Mouse (Mus musculus) liver, embryonic 12.5 days (tissue): Measurements from ENCODE around the gene Nme8. TPM values are rescaled to one million over a fixed set of nuclear protein-coding genes. Genes with fewer than 3 reads are reported as not detected.
A peak's percentile ranks its signal among the peaks of the same experiment; 100 is the strongest.

Experiments
- ATAC-seq: fragments of 200-750 bp; cut with Nextera tagmentation; 2 replicates; pipeline ENCODE4 v1.8.0; 2017; ENCODE audit warnings: moderate number of reproducible peaks, mild to moderate bottlenecking, moderate library complexity
- H3K27ac ChIP-seq: fragments of 300-500 bp; sonication (generic); 2 replicates; pipeline ENCODE4 v1.5.1; 2016; ENCODE audit warnings: mild to moderate bottlenecking
- H3K27me3 ChIP-seq: fragments of 300-500 bp; sonication (generic); replicated peaks from 2 replicates; pipeline ENCODE4 v1.6.1; 2016; ENCODE audit warnings: mild to moderate bottlenecking, moderate library complexity
- H3K36me3 ChIP-seq: fragments of 300-500 bp; sonication (generic); 2 replicates; pipeline ENCODE4 v1.6.1; 2016; ENCODE audit warnings: mild to moderate bottlenecking, moderate library complexity
- H3K4me1 ChIP-seq: fragments of 300-500 bp; sonication (generic); 2 replicates; pipeline ENCODE4 v1.6.1; 2016
- H3K4me2 ChIP-seq: fragments of 300-500 bp; sonication (generic); 2 replicates; pipeline ENCODE4 v1.6.1; 2016; ENCODE audit warnings: mild to moderate bottlenecking, moderate library complexity
- H3K4me3 ChIP-seq: fragments of 300-500 bp; sonication (generic); 2 replicates; pipeline ENCODE4 v1.5.1; 2016; ENCODE audit warnings: mild to moderate bottlenecking, moderate library complexity
- H3K9ac ChIP-seq: fragments of 300-500 bp; sonication (generic); 2 replicates; pipeline ENCODE4 v1.6.1; 2016; ENCODE audit warnings: mild to moderate bottlenecking, moderate library complexity
- H3K9me3 ChIP-seq: fragments of 300-500 bp; sonication (generic); replicated peaks from 2 replicates; pipeline ENCODE4 v1.6.1; 2016; ENCODE audit warnings: mild to moderate bottlenecking, moderate library complexity
- WGBS: fragments of 180-500 bp; shearing (Covaris S2); methylation state at CpG from one replicate; pipeline ENCODE4 v1.1.7; 2016; ENCODE audit not compliant: insufficient replicate concordance; 5-methylcytosine and 5-hydroxymethylcytosine counted together
- polyA plus RNA-seq: library from polyadenylated mRNA; unstranded; fragments of >200 nt; fragmentation: Nextera tagmentation; extraction: Ambion mirVana; gene quantifications from 2 replicates; pipeline ENCODE4 v1.2.1, GENCODE M21; 2016

Gene Nme8
- polyA plus RNA-seq, 1 experiment from 2014 or later: not detected

DNA sequence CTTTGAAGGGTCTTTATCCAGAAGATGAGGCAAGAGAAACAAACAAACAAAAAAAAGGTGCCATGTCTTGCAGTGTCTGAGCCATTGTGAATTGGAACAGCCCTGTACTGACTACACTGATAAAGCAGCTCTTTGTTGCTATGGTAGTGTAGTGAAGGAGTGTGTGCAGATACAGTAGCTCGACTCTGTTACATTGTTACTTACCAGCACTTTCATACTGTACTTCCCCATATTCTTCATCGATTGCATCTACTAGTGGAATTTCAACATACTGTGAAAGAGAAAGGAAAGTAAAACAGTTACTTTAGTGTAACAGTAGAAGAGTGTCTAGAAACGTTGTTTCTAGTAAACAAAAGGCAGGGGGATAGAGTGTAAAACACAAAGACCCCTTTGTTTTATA is 7.6 kb downstream of the Nme8 start:
- no peak overlapping the region for H3K27ac ChIP-seq
- 44% methylated on average over 3 of the region's 3 CpGs for WGBS
- H3K9me3 ChIP-seq: no peaks in the 10 kb centered on the region
- H3K4me2 ChIP-seq: no peak overlapping the region
- no peaks in the 10 kb centered on the region for H3K4me1 ChIP-seq
- H3K4me3 ChIP-seq: no peak overlapping the region
- ATAC-seq: no peak
- H3K27me3 ChIP-seq: no peaks in the 10 kb centered on the region
- no peak overlapping the region for H3K9ac ChIP-seq
- H3K36me3 ChIP-seq: no peaks in the 10 kb centered on the region

DNA sequence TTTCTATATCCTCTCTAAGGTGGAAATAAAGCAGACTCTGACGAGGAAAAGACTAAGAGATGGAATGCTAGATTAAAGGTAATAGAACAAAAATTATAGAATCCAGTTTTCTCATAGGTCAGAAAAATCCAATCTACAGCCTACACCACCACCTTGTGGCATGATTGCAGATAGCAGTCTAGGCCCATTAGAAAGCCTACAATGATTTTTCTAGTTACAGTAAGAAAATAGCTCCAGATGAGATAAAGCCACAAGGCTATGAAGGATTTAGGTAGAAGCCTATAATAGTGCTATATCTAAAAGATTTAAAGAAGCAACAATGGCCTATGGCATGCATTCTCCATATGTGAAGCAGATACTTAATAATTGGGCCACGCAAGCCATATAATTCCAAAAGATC is 13.6 kb downstream of the Nme8 start:
- Histone ChIP-seq H3K27ac (no peak overlapping the region), H3K4me1 (no peaks in the 10 kb centered on the region), H3K9me3 (no peaks in the 10 kb centered on the region), H3K27me3 (no peaks in the 10 kb centered on the region), H3K4me2 (no peak overlapping the region), H3K36me3 (no peaks in the 10 kb centered on the region), H3K4me3 (no peak overlapping the region), H3K9ac (no peak overlapping the region)
- no peak for ATAC-seq
- 54% methylated on average over 2 of the region's 2 CpGs for WGBS

DNA sequence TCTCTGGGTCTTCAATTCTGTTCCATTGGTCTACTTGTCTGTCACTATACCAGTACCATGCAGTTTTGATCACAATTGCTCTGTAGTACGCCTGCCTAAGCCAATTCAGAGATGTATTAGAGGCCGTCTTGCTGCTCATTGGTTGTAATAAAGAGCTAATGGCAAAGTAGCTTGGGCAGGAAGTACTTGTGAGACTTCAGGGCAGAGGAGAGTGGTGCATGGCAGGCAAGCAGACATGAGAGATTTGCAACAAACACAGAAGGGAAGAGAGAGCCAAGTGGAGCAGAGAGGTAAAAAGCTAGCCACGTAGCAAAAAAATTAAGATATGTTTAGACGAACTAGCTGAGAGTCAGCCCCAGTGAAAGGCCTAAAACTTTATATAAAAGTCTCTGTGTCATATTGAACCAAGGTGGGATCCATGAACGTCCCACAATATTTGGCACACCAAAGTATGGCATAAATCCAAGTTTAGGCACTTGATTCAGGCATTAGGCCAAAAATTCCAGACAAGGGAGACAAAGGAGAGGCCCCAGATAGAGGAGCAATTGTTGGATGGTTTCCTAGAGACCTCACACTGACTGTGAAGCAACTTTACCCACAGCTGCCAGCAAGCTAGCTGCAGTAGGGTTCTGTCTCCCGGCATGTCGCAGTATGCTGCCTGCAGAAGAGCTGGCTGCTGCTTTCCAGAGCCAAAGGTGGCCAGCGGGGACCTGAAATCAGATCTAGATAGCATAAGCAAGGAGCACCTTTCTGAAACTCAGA is 14.5 kb downstream of the Nme8 start:
- no peak overlapping the region for H3K4me2 ChIP-seq
- no peak overlapping the region for H3K4me3 ChIP-seq
- H3K4me1 ChIP-seq: no peaks in the 10 kb centered on the region
- H3K27ac ChIP-seq: no peak overlapping the region
- H3K9ac ChIP-seq: no peak overlapping the region
- H3K27me3 ChIP-seq: no peaks in the 10 kb centered on the region
- H3K36me3 ChIP-seq: no peaks in the 10 kb centered on the region
- no peaks in the 10 kb centered on the region for H3K9me3 ChIP-seq
- no peak for ATAC-seq
- 69% methylated on average over 8 of the region's 8 CpGs for WGBS

DNA sequence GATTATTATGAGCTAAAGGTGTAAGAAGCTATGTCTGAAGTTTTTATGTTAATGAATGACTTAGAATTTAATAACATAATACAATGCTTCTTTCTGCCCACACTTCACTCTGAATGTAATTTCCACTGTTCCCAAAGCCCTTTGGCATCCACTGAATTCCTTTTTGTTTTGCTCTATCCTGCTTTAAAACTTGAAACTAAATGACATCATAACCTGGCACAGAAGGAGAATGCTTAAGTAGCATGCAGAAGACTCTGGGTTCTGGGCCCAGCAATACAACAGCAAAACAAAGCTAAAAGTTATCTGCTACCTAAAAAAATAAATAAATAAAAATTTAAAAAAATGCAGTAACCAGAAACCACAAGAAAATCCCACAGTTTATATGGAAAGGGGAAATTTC is 23.0 kb downstream of the Nme8 start:
- H3K4me1 ChIP-seq: no peaks in the 10 kb centered on the region
- no peak overlapping the region for H3K27ac ChIP-seq
- H3K9ac ChIP-seq: no peak overlapping the region
- H3K9me3 ChIP-seq: no peaks in the 10 kb centered on the region
- no peak for ATAC-seq
- no peak overlapping the region for H3K4me3 ChIP-seq
- H3K27me3 ChIP-seq: no peaks in the 10 kb centered on the region
- no peak overlapping the region for H3K4me2 ChIP-seq
- no peaks in the 10 kb centered on the region for H3K36me3 ChIP-seq

- no peaks in the 10 kb centered on the region for H3K27me3 ChIP-seq
- H3K27ac ChIP-seq: no peak overlapping the region
- H3K4me2 ChIP-seq: no peak overlapping the region
- H3K9me3 ChIP-seq: no peaks in the 10 kb centered on the region
- no peak overlapping the region for H3K9ac ChIP-seq
- H3K4me1 ChIP-seq: no peaks in the 10 kb centered on the region
- H3K4me3 ChIP-seq: no peak overlapping the region
- ATAC-seq: no peak
- no peaks in the 10 kb centered on the region for H3K36me3 ChIP-seq
- WGBS: 83% methylated on average over 3 of the region's 3 CpGs
Observed at GRCm38 (mm10) chr13:19674025-19674424, 23.6 kb downstream of the Nme8 start.

DNA sequence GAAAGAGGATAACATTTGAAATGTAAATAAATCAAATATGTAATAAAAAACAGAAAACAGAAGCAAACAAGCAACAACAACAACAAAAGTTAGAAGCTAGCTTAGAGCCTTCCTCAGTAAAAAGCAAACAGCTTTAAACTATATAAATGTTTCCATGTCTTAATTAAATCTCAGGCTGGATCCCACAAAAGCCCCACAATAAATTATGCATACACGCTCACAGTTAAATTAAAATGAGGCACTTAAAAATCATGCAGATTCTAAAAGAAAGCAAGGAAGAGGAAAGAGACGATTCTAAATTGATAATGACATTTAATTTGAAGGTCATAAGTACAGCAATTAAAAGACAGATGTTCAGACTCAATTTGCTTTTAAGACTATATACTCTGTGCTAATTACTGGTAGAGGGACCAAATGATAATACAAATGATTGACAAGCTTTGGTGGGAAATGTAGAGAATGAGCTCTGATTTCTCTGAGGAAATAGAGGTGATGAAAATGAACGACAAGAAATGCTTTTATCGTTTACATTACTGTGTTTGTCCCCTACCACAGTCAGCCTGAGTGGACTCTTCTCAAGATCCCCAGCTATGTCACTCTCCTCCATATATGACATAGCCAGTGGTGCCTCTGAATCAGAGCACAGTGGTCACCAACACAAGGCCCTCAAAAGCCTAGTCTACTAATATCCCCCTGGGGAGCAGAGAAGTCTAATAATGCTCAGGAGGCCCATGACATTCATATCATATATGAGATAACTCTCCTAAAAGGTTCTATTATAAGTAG is 29.0 kb downstream of the Nme8 start:
- H3K36me3 ChIP-seq: no peaks in the 10 kb centered on the region
- WGBS: 69% methylated on average over 4 of the region's 4 CpGs
- no peaks in the 10 kb centered on the region for H3K9me3 ChIP-seq
- H3K4me3 ChIP-seq: no peak overlapping the region
- no peak for ATAC-seq
- H3K4me2 ChIP-seq: no peak overlapping the region
- H3K4me1 ChIP-seq: no peaks in the 10 kb centered on the region
- H3K9ac ChIP-seq: no peak overlapping the region
- no peaks in the 10 kb centered on the region for H3K27me3 ChIP-seq
- H3K27ac ChIP-seq: no peak overlapping the region

DNA sequence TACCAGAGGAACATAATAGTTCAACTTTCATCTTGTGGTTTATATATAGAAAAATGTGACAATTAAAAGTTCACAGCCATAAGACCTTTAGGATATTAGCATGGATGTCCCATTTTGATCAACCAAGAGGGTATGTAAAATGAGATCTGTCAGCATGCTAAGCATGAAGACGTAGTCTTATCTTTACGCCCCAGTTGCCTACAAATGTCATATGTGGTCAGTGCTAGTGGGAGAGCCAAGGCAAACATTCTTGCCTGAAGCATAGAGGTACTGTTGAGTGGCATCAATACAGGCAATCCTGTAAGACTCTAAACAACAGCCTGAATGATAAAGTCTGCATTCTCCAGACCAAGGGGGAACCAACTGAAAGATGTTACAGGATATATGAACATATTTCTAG is 45.2 kb downstream of the Nme8 start:
- Histone ChIP-seq H3K9ac (no peak overlapping the region), H3K4me2 (no peak overlapping the region), H3K27ac (0 out of 2 replicates have a peak overlapping the region, but pooled peaks have one; percentile 20), H3K36me3 (no peaks in the 10 kb centered on the region), H3K27me3 (no peaks in the 10 kb centered on the region), H3K9me3 (no peaks in the 10 kb centered on the region), H3K4me3 (no peak overlapping the region), H3K4me1 (peaks cover 31% of the 10 kb centered on the region)
- ATAC-seq: peak; percentile 70
- 48% methylated on average over 2 of the region's 2 CpGs for WGBS

- H3K27ac ChIP-seq: no peak overlapping the region
- no peaks in the 10 kb centered on the region for H3K27me3 ChIP-seq
- no peaks in the 10 kb centered on the region for H3K36me3 ChIP-seq
- H3K9ac ChIP-seq: no peak overlapping the region
- peak; percentile 98 for ATAC-seq
- WGBS: 27% methylated on average over 2 of the region's 2 CpGs
- peaks cover 31% of the 10 kb centered on the region for H3K4me1 ChIP-seq
- H3K9me3 ChIP-seq: no peaks in the 10 kb centered on the region
- peak overlapping the region; percentile 32 for H3K4me2 ChIP-seq
- no peak overlapping the region for H3K4me3 ChIP-seq
Observed at GRCm38 (mm10) chr13:19649824-19650223, 47.8 kb downstream of the Nme8 start.

- WGBS: 63% methylated on average over 2 of the region's 2 CpGs
- no peak overlapping the region for H3K9ac ChIP-seq
- no peaks in the 10 kb centered on the region for H3K36me3 ChIP-seq
- no peak for ATAC-seq
- H3K27me3 ChIP-seq: peaks cover 13% of the 10 kb centered on the region; the same call in 1 of the 2 replicates
- no peak overlapping the region for H3K27ac ChIP-seq
- H3K9me3 ChIP-seq: no peaks in the 10 kb centered on the region
- H3K4me3 ChIP-seq: no peak overlapping the region
- no peak overlapping the region for H3K4me2 ChIP-seq
- H3K4me1 ChIP-seq: peaks cover 7% of the 10 kb centered on the region
Observed at GRCm38 (mm10) chr13:19644225-19644624, 53.4 kb downstream of the Nme8 start.

DNA sequence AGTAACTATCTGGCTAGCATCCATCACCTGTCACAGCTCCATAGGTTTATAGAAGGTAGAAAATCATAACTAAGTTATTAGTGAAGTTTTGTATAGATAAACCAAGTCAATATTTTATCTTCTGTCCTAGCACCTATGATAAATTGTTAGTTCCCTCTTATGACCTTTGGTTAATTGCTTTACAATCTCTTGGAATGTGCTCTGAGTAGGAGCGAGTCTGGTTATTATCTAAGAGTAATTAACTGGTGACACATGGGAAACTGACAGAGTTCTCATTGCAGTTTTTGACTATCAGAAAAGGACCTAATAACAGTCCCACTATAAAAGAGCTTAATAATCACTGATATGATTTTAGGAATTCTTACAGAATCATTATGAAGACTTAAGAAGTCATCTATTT is 54.1 kb downstream of the Nme8 start:
- no peak overlapping the region for H3K27ac ChIP-seq
- H3K9ac ChIP-seq: no peak overlapping the region
- H3K36me3 ChIP-seq: no peaks in the 10 kb centered on the region
- no peak overlapping the region for H3K4me2 ChIP-seq
- no peaks in the 10 kb centered on the region for H3K9me3 ChIP-seq
- no peak overlapping the region for H3K4me3 ChIP-seq
- peaks cover 13% of the 10 kb centered on the region; the same call in 1 of the 2 replicates for H3K27me3 ChIP-seq
- 62% methylated on average over 1 of the region's 1 CpGs for WGBS
- no peak for ATAC-seq
- H3K4me1 ChIP-seq: peaks cover under 1% of the 10 kb centered on the region; the same call in 1 of the 2 replicates

DNA sequence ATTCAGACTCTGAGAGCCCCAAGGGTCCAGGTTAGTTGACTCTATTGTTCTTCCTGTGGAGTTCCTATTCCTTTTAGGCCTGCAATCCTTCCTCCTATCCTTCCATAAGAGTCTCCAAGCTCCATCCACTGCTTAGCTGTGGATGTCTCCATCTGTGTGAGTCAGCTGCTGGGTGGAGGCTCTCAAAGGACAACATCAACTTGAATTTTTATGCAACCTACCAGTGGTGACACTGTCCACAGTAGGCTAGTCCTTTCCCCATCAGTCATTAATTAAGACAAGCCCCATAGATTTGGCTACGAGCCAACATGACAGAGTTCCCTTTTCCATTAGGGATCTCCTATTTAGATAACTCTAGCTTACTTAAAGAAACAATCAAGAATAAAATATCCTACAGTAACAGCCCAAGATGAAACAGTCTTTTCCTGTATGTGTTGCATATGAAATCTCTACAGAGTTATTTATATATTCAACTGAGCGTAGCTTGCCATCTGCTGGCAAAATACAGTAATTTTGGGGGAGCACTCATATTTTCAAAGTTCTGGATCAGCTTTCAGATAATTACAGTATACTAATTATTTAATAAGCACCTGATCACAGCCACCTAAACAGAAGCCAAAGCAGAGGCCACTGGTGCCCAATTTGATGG is 57.3 kb downstream of the Nme8 start:
- Histone ChIP-seq H3K27ac (no peak overlapping the region), H3K4me2 (no peak overlapping the region), H3K9me3 (no peaks in the 10 kb centered on the region), H3K27me3 (peaks cover 13% of the 10 kb centered on the region; the same call in 1 of the 2 replicates), H3K4me1 (no peaks in the 10 kb centered on the region), H3K36me3 (no peaks in the 10 kb centered on the region), H3K9ac (no peak overlapping the region), H3K4me3 (no peak overlapping the region)
- no peak for ATAC-seq
- 74% methylated on average over 2 of the region's 2 CpGs for WGBS

GRCm38 (mm10) chr13:19636131-19636530 is 61.5 kb downstream of the Nme8 start:
- Histone ChIP-seq H3K27me3 (no peaks in the 10 kb centered on the region; the same call in 1 of the 2 replicates), H3K36me3 (no peaks in the 10 kb centered on the region), H3K4me3 (no peak overlapping the region), H3K4me2 (no peak overlapping the region), H3K9ac (no peak overlapping the region), H3K27ac (no peak overlapping the region), H3K9me3 (no peaks in the 10 kb centered on the region), H3K4me1 (peaks cover 2% of the 10 kb centered on the region; the same call in 1 of the 2 replicates)
- no peak for ATAC-seq
- 46% methylated on average over 4 of the region's 4 CpGs for WGBS
